23 mouse cellular contexts compared by ENCODE assay signal in the genomic region with DNA sequence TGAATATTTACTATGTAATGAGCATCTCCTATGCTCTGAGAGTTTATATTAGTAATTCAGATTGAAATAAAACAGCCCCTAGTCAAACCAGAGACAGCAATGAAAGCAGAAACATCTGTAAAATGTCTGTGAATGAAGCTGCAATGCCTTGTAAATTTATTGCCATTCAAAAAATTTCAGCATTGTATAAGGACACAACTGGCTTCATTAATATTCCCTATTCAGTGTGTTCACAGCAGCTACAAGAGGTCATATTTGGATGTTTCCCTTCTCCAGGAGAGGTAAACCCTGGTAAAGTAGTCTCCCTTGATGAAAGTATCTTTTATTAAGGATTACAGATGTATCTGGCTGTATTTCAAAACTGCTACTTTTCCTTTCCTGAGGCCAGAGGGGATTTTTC.
DNase-seq lines count a peak whose midpoint lies in the region; ATAC-seq and TF ChIP-seq lines count a peak whose summit lies in the region.
"Had no signal": no experiment of that assay in that cellular context is flagged by ENCODE, and none has a peak within 500 bp of the region (broad histone marks: within the 10 kb centered on the region; RNA-seq: fewer than 3 reads in every experiment).

No protein-coding gene starts in this region.

- no peak for TF ChIP-seq EP300 in stomach, postnatal 0 days (optimal IDR thresholded peaks at IDR 0.05)

- H3K27ac ChIP-seq in embryonic facial prominence, embryonic 14.5 days (replicated peaks; ENCODE audit: low read depth, low read length): no peak overlapping the region
- H3K27ac ChIP-seq in embryonic facial prominence, embryonic 10.5 days (replicated peaks): no peak overlapping the region
- H3K27ac ChIP-seq in limb, embryonic 13.5 days: no peak overlapping the region
- no peak overlapping the region for H3K27ac ChIP-seq in limb, embryonic 10.5 days
- H3K27ac ChIP-seq in stomach, embryonic 14.5 days (ENCODE audit: low read length): peak overlapping the region; percentile 52
- H3K27ac ChIP-seq in stomach, postnatal 0 days (replicated peaks): no peak overlapping the region
- H3K27ac ChIP-seq: embryonic facial prominence, embryonic 15.5 days; gastrocnemius, adult 2 months; hindbrain, embryonic 12.5 days had no signal

- H3K27me3 ChIP-seq in embryonic facial prominence, embryonic 14.5 days (replicated peaks; ENCODE audit: control insufficient read depth, insufficient read depth, low read length): no peaks in the 10 kb centered on the region
- no peaks in the 10 kb centered on the region for H3K27me3 ChIP-seq in embryonic facial prominence, embryonic 10.5 days (replicated peaks; ENCODE audit: low read depth, poor library complexity, severe bottlenecking)
- H3K27me3 ChIP-seq in limb, embryonic 13.5 days: no peaks in the 10 kb centered on the region
- H3K27me3 ChIP-seq in limb, embryonic 10.5 days (ENCODE audit: low read depth, poor library complexity, severe bottlenecking): no peaks in the 10 kb centered on the region
- H3K27me3 ChIP-seq in stomach, embryonic 14.5 days (ENCODE audit: control insufficient read depth, insufficient read depth, low read length): no peaks in the 10 kb centered on the region
- no peaks in the 10 kb centered on the region for H3K27me3 ChIP-seq in stomach, postnatal 0 days (ENCODE audit: control insufficient read depth, insufficient read depth, low read length)
- H3K27me3 ChIP-seq: embryonic facial prominence, embryonic 15.5 days; hindbrain, embryonic 12.5 days had no signal

- TF ChIP-seq CTCF in stomach, postnatal 0 days (IDR thresholded peaks at IDR 0.05; ENCODE audit: low read depth): no peak

- no peak overlapping the region for H3K9ac ChIP-seq in embryonic facial prominence, embryonic 14.5 days (ENCODE audit: low read depth, low read length)
- no peak overlapping the region for H3K9ac ChIP-seq in limb, embryonic 13.5 days
- no peak overlapping the region for H3K9ac ChIP-seq in stomach, embryonic 14.5 days (replicated peaks; ENCODE audit: low read depth, low read length)
- H3K9ac ChIP-seq in stomach, postnatal 0 days (ENCODE audit: low read length): no peak overlapping the region
- H3K9ac ChIP-seq: embryonic facial prominence, embryonic 15.5 days; forebrain, postnatal 0 days; hindbrain, embryonic 12.5 days had no signal

- H3K4me2 ChIP-seq in embryonic facial prominence, embryonic 14.5 days (ENCODE audit: low read depth, low read length): no peak overlapping the region
- no peak overlapping the region for H3K4me2 ChIP-seq in limb, embryonic 13.5 days (replicated peaks)
- H3K4me2 ChIP-seq in stomach, embryonic 14.5 days (replicated peaks; ENCODE audit: low read depth, low read length): no peak overlapping the region
- H3K4me2 ChIP-seq in stomach, postnatal 0 days (replicated peaks; ENCODE audit: low read depth): no peak overlapping the region
- H3K4me2 ChIP-seq: embryonic facial prominence, embryonic 15.5 days; heart, embryonic 11.5 days; hindbrain, embryonic 12.5 days had no signal

- peak; percentile 19 for DNase-seq in embryonic facial prominence, embryonic 14.5 days (ENCODE audit: low spot score)
- DNase-seq in embryonic facial prominence, embryonic 10.5 days (ENCODE audit: low spot score): no peak
- DNase-seq in limb, embryonic 10.5 days (ENCODE audit: low spot score): no peak
- DNase-seq in stomach, postnatal 0 days (ENCODE audit: low spot score): no peak
- DNase-seq in layer of hippocampus, postnatal 10 days (ENCODE audit: low spot score in 2 of 2): no peak
- no peak for DNase-seq in left cerebral cortex, adult 11 months (ENCODE audit: low spot score)
- DNase-seq: adrenal gland, adult 8-10 months; adrenal gland, postnatal 25 days; cerebellum, adult 11-12 months; cerebellum, adult 8-10 months; cerebellum, postnatal 10 days; cerebellum, postnatal 36 days; embryo, embryonic 11 days; forebrain, postnatal 0 days; gastrocnemius, adult 2 months; heart, adult 11 months had no signal

- H3K4me3 ChIP-seq in embryonic facial prominence, embryonic 14.5 days (ENCODE audit: low read depth, low read length): no peak overlapping the region
- no peak overlapping the region for H3K4me3 ChIP-seq in embryonic facial prominence, embryonic 10.5 days
- no peak overlapping the region for H3K4me3 ChIP-seq in limb, embryonic 13.5 days
- no peak overlapping the region for H3K4me3 ChIP-seq in limb, embryonic 10.5 days
- H3K4me3 ChIP-seq in stomach, embryonic 14.5 days (ENCODE audit: low read depth, low read length): no peak overlapping the region
- H3K4me3 ChIP-seq in stomach, postnatal 0 days (ENCODE audit: low read depth, low read length): no peak overlapping the region
- H3K4me3 ChIP-seq: embryonic facial prominence, embryonic 15.5 days; gastrocnemius, adult 2 months; hindbrain, embryonic 12.5 days had no signal

- H3K4me1 ChIP-seq in embryonic facial prominence, embryonic 14.5 days (ENCODE audit: control insufficient read depth, insufficient read depth, low read length): no peaks in the 10 kb centered on the region
- no peaks in the 10 kb centered on the region for H3K4me1 ChIP-seq in embryonic facial prominence, embryonic 10.5 days
- H3K4me1 ChIP-seq in limb, embryonic 13.5 days: peaks cover 12% of the 10 kb centered on the region
- no peaks in the 10 kb centered on the region for H3K4me1 ChIP-seq in limb, embryonic 10.5 days
- H3K4me1 ChIP-seq in stomach, embryonic 14.5 days (ENCODE audit: control insufficient read depth, insufficient read depth, low read length): no peaks in the 10 kb centered on the region
- no peaks in the 10 kb centered on the region for H3K4me1 ChIP-seq in stomach, postnatal 0 days (replicated peaks; ENCODE audit: control insufficient read depth, insufficient read depth)
- H3K4me1 ChIP-seq: embryonic facial prominence, embryonic 15.5 days; hindbrain, embryonic 12.5 days had no signal

- no peaks in the 10 kb centered on the region for H3K9me3 ChIP-seq in embryonic facial prominence, embryonic 14.5 days (ENCODE audit: control insufficient read depth, low read length)
- H3K9me3 ChIP-seq in embryonic facial prominence, embryonic 10.5 days: no peaks in the 10 kb centered on the region
- no peaks in the 10 kb centered on the region for H3K9me3 ChIP-seq in limb, embryonic 13.5 days
- no peaks in the 10 kb centered on the region for H3K9me3 ChIP-seq in limb, embryonic 10.5 days (replicated peaks)
- 0 out of 2 replicates have a peak, but pooled peaks cover 2% of the 10 kb centered on the region for H3K9me3 ChIP-seq in stomach, embryonic 14.5 days (ENCODE audit: control insufficient read depth, low read depth, low read length)
- no peaks in the 10 kb centered on the region for H3K9me3 ChIP-seq in stomach, postnatal 0 days (ENCODE audit: control insufficient read depth, low read length)
- H3K9me3 ChIP-seq: embryonic facial prominence, embryonic 15.5 days; hindbrain, embryonic 12.5 days had no signal

- no peak for ATAC-seq in embryonic facial prominence, embryonic 14.5 days (ENCODE audit: low read depth)
- ATAC-seq in limb, embryonic 13.5 days (ENCODE audit: low FRiP score, low read depth): peak; percentile 59; the same call in 1 of the 2 replicates
- ATAC-seq in stomach, embryonic 14.5 days (ENCODE audit: insufficient number of reproducible peaks, insufficient read depth, low FRiP score, low read depth): 0 out of 2 replicates have a peak, but pooled peaks have one; percentile 23
- ATAC-seq in stomach, postnatal 0 days (ENCODE audit: low FRiP score, low TSS enrichment): no peak
- ATAC-seq: activated CD4-positive, CD25-positive, alpha-beta regulatory T cell, adult 4 months; forebrain, embryonic 14.5 days; forebrain, postnatal 0 days had no signal

- no peaks in the 10 kb centered on the region for H3K36me3 ChIP-seq in embryonic facial prominence, embryonic 14.5 days (ENCODE audit: control insufficient read depth, insufficient read depth, low read length)
- H3K36me3 ChIP-seq in embryonic facial prominence, embryonic 10.5 days (replicated peaks): no peaks in the 10 kb centered on the region
- no peaks in the 10 kb centered on the region for H3K36me3 ChIP-seq in limb, embryonic 13.5 days
- H3K36me3 ChIP-seq in limb, embryonic 10.5 days: no peaks in the 10 kb centered on the region
- no peaks in the 10 kb centered on the region for H3K36me3 ChIP-seq in stomach, embryonic 14.5 days (ENCODE audit: control insufficient read depth, insufficient read depth, low read length)
- H3K36me3 ChIP-seq in stomach, postnatal 0 days (ENCODE audit: control insufficient read depth, insufficient read depth, low read length): no peaks in the 10 kb centered on the region
- H3K36me3 ChIP-seq: embryonic facial prominence, embryonic 15.5 days; hindbrain, embryonic 12.5 days had no signal

Comparison
In these comparisons a context has a peak if more than half of its experiments do, and no peak if none do; other contexts are left out.
1. ATAC-seq: peak in limb, embryonic 13.5 days (single experiment) and stomach, embryonic 14.5 days (single experiment); none in embryonic facial prominence, embryonic 14.5 days (single experiment) and stomach, postnatal 0 days (single experiment).